Mouse (Mus musculus): ENCODE measurements at regions not wholly inside any gene's neighbourhood (a gene's known extent, or its start where the extent isn't known, plus 50 kb on each side); places are given as distances from the start of the nearest gene placed in this dataset.

DNA sequence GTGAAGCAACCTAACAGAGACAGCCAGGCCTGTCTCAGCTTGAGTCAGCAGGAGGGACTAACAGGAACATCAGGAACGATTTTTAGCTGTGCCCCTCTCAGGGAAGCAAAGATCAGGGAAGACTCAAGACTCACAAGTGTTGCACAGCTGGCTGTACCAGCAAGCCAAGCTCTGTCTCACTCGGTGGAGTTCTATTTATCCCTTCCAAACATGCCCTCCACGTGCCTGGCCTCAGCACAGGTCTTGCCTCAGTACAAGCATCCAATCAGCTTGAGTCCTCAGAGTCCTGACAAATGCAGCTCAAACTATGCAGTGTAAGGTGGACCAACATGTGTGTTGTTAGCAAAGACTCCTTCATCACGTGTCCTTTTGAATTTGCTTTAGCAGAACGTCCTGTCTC lies 178.4 kb downstream of the Foxo1 start:
- H3K9me3 ChIP-seq (ENCODE audit: control insufficient read depth, low read depth, low read length) = no peaks in the 10 kb centered on the region
- H3K4me3 ChIP-seq (ENCODE audit: low read depth, low read length) = no peak overlapping the region
- ATAC-seq (ENCODE audit: insufficient number of reproducible peaks, insufficient read depth, low FRiP score, low read depth) = no peak
- no peaks in the 10 kb centered on the region for H3K27me3 ChIP-seq (ENCODE audit: control insufficient read depth, insufficient read depth, low read length)
- H3K27ac ChIP-seq (ENCODE audit: low read length) = no peak overlapping the region
- no peaks in the 10 kb centered on the region for H3K36me3 ChIP-seq (ENCODE audit: control insufficient read depth, insufficient read depth, low read length)
- H3K4me2 ChIP-seq (replicated peaks; ENCODE audit: low read depth, low read length) = no peak overlapping the region
- WGBS = 55% methylated on average over 5 of the region's 5 CpGs
- H3K9ac ChIP-seq (replicated peaks; ENCODE audit: low read depth, low read length) = no peak overlapping the region
- no peaks in the 10 kb centered on the region for H3K4me1 ChIP-seq (ENCODE audit: control insufficient read depth, insufficient read depth, low read length)

DNA sequence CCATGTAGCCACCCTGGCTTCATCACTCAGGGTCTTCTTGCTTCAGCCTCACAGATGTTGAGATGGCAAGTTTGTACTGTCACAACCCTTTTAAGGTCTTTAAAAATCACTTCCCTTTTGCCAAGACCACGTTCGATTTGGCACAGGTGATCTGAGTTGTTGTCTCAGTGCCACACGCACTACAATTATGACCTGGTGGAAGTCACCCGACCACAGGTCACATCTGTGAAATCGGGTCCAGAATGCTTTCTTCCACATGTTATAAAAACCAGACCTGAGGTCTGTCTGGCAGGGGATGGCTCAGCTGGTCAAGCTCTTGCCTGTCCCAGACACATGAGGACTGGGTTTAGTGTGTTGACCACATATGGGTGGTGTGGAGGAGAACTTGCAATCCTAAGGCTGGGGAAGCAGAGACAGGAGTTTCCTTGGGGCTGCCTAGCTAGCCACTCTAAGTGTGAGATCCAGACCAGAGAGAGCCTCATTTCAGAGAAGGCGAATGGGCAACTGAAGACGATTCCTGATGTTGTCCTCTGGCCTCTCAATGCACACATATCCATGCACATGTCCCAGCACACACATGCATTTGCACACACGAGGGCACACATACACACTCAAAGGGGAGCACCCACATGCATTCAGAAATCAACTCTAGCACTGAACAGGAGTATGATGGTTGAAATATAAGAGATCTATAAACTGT lies 176.4 kb downstream of the Foxo1 start:
- Histone ChIP-seq H3K27ac (ENCODE audit: low read length) (no peak overlapping the region), H3K9ac (replicated peaks; ENCODE audit: low read depth, low read length) (no peak overlapping the region), H3K36me3 (ENCODE audit: control insufficient read depth, insufficient read depth, low read length) (no peaks in the 10 kb centered on the region), H3K4me2 (replicated peaks; ENCODE audit: low read depth, low read length) (no peak overlapping the region), H3K27me3 (ENCODE audit: control insufficient read depth, insufficient read depth, low read length) (no peaks in the 10 kb centered on the region), H3K9me3 (ENCODE audit: control insufficient read depth, low read depth, low read length) (no peaks in the 10 kb centered on the region), H3K4me1 (ENCODE audit: control insufficient read depth, insufficient read depth, low read length) (no peaks in the 10 kb centered on the region), H3K4me3 (ENCODE audit: low read depth, low read length) (no peak overlapping the region)
- WGBS = 85% methylated on average over 8 of the region's 8 CpGs
- no peak for ATAC-seq (ENCODE audit: insufficient number of reproducible peaks, insufficient read depth, low FRiP score, low read depth)

DNA sequence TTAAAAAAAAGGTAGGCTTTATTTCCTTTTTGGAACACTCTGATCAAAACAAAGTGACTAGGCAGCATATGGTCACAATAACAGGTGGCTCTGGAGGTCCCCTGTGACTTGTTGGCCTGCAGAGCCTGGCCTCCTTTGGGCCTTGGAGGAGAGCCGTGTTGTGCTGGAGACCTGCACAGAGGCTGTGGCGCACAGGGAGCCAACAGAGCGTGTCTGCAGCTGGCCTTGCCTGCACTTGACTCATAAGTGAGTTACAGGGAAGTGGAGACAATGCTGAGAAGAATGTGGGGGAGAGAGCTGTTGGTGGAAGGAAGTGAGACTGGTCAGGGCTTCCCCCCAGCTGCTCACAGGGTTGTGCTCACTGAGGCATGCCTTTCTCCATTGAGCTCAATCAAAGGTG lies 175.7 kb downstream of the Foxo1 start:
- H3K27me3 ChIP-seq (ENCODE audit: control insufficient read depth, insufficient read depth, low read length) = no peaks in the 10 kb centered on the region
- 54% methylated on average over 3 of the region's 3 CpGs for WGBS
- ATAC-seq (ENCODE audit: insufficient number of reproducible peaks, insufficient read depth, low FRiP score, low read depth) = peak; percentile 61; the same call in 1 of the 2 replicates
- H3K9me3 ChIP-seq (ENCODE audit: control insufficient read depth, low read depth, low read length) = no peaks in the 10 kb centered on the region
- no peak overlapping the region for H3K4me3 ChIP-seq (ENCODE audit: low read depth, low read length)
- no peak overlapping the region for H3K27ac ChIP-seq (ENCODE audit: low read length)
- no peak overlapping the region for H3K4me2 ChIP-seq (replicated peaks; ENCODE audit: low read depth, low read length)
- H3K36me3 ChIP-seq (ENCODE audit: control insufficient read depth, insufficient read depth, low read length) = no peaks in the 10 kb centered on the region
- no peak overlapping the region for H3K9ac ChIP-seq (replicated peaks; ENCODE audit: low read depth, low read length)
- H3K4me1 ChIP-seq (ENCODE audit: control insufficient read depth, insufficient read depth, low read length) = no peaks in the 10 kb centered on the region

DNA sequence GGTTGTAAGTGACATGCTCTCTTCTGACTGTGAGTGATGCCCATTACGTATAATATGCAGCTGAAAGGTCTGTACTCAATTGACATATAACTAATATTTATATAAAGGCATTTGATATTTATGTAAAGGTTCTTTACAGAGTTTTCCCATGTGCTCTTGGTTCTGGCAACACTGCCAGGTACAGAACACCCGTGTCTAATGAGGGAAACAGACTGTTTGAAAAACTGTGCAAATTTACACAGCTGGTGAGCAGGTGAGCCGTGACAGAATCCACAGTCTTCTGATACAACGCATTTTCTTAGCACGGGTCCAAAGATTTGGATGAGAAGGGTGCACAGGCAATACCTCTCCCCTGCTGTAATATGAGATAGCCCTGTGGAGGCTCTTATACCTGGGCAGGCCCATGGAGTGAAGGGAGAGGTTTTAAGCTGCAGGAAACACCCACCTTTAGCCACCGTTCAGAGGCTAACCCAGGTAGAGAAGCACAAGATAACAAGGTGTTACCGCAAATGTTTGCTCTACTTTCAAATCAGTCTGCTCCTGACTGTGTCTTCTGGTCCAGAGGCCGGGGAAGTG lies 161.0 kb downstream of the Foxo1 start:
- H3K4me2 ChIP-seq (replicated peaks; ENCODE audit: low read depth, low read length) = no peak overlapping the region
- ATAC-seq (ENCODE audit: insufficient number of reproducible peaks, insufficient read depth, low FRiP score, low read depth) = no peak
- WGBS = 54% methylated on average over 8 of the region's 8 CpGs
- H3K27me3 ChIP-seq (ENCODE audit: control insufficient read depth, insufficient read depth, low read length) = no peaks in the 10 kb centered on the region
- no peaks in the 10 kb centered on the region for H3K36me3 ChIP-seq (ENCODE audit: control insufficient read depth, insufficient read depth, low read length)
- no peaks in the 10 kb centered on the region for H3K4me1 ChIP-seq (ENCODE audit: control insufficient read depth, insufficient read depth, low read length)
- H3K9me3 ChIP-seq (ENCODE audit: control insufficient read depth, low read depth, low read length) = no peaks in the 10 kb centered on the region
- H3K4me3 ChIP-seq (ENCODE audit: low read depth, low read length) = no peak overlapping the region
- no peak overlapping the region for H3K27ac ChIP-seq (ENCODE audit: low read length)
- H3K9ac ChIP-seq (replicated peaks; ENCODE audit: low read depth, low read length) = no peak overlapping the region

DNA sequence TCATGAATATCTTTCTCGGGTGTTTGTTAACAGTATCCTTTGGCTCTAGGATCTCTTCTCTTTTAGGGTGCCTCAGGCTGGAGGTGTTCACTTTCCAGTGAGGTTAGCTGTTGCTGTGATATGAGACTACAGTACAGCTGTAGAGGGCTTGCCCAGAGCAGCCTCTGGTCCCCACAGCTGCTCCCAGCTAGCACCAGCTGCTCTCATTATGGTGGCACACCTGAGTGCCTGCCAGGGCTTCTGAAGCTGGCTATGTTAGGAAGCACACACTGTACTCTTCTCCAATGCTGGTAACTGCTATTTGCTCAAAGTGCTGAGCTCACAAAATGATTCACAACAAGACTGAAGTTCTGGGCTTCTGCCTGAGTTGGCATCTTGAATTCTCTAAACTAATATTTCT lies 154.7 kb downstream of the Foxo1 start:
- Histone ChIP-seq H3K4me1 (ENCODE audit: control insufficient read depth, insufficient read depth, low read length) (no peaks in the 10 kb centered on the region), H3K27me3 (ENCODE audit: control insufficient read depth, insufficient read depth, low read length) (no peaks in the 10 kb centered on the region), H3K4me3 (ENCODE audit: low read depth, low read length) (no peak overlapping the region), H3K36me3 (ENCODE audit: control insufficient read depth, insufficient read depth, low read length) (no peaks in the 10 kb centered on the region), H3K4me2 (replicated peaks; ENCODE audit: low read depth, low read length) (no peak overlapping the region), H3K9ac (replicated peaks; ENCODE audit: low read depth, low read length) (no peak overlapping the region), H3K27ac (ENCODE audit: low read length) (no peak overlapping the region), H3K9me3 (ENCODE audit: control insufficient read depth, low read depth, low read length) (peaks cover 6% of the 10 kb centered on the region; the same call in 1 of the 2 replicates)
- WGBS = 97% methylated on average over 1 of the region's 1 CpGs
- no peak for ATAC-seq (ENCODE audit: insufficient number of reproducible peaks, insufficient read depth, low FRiP score, low read depth)

DNA sequence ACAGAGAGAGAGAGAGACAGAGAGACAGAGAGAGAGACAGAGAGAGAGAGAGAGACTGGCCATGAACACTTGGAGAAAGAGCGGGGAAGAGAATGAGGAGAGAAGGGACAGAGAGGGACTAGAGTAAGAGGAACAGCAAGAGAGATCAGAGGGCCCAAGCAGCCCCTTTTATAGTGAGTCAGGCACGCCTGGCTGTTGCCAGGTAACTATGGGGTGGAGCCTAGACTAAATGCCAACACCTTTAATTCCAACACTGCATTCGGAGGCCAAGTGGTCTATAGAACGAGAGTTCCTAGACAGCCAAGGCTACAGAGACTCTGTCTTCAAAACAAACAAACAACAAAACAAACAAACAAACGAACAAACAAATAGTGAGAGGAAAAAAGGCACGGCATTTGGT lies 148.1 kb downstream of the Foxo1 start:
- Histone ChIP-seq H3K27me3 (ENCODE audit: control insufficient read depth, insufficient read depth, low read length) (no peaks in the 10 kb centered on the region), H3K4me1 (ENCODE audit: control insufficient read depth, insufficient read depth, low read length) (peaks cover 28% of the 10 kb centered on the region), H3K27ac (ENCODE audit: low read length) (no peak overlapping the region), H3K4me2 (replicated peaks; ENCODE audit: low read depth, low read length) (no peak overlapping the region), H3K9ac (replicated peaks; ENCODE audit: low read depth, low read length) (no peak overlapping the region), H3K9me3 (ENCODE audit: control insufficient read depth, low read depth, low read length) (no peaks in the 10 kb centered on the region), H3K4me3 (ENCODE audit: low read depth, low read length) (no peak overlapping the region), H3K36me3 (ENCODE audit: control insufficient read depth, insufficient read depth, low read length) (no peaks in the 10 kb centered on the region)
- no peak for ATAC-seq (ENCODE audit: insufficient number of reproducible peaks, insufficient read depth, low FRiP score, low read depth)
- WGBS = 47% methylated on average over 6 of the region's 6 CpGs

DNA sequence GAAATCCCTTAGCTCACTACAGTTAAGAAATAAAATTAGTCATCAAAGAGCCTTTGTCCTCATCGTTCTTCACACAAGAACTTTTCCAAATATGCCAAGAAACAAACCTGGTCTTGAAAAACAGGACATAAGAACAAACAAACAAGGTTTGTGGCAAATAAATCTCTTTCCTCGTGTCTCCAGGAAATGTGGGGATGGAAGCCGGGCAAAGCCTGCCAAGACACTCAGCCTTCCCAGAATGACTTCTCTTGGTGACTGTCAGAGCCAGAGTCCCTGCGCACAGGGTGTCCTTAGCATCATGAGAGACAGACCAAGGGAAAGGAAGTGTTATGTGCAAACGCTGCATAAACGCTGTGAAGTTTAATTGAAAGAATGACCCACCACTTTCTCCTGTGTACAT lies 147.2 kb downstream of the Foxo1 start:
- Histone ChIP-seq H3K36me3 (ENCODE audit: control insufficient read depth, insufficient read depth, low read length) (no peaks in the 10 kb centered on the region), H3K27me3 (ENCODE audit: control insufficient read depth, insufficient read depth, low read length) (no peaks in the 10 kb centered on the region), H3K4me2 (replicated peaks; ENCODE audit: low read depth, low read length) (no peak overlapping the region), H3K9ac (replicated peaks; ENCODE audit: low read depth, low read length) (no peak overlapping the region), H3K27ac (ENCODE audit: low read length) (no peak overlapping the region), H3K4me3 (ENCODE audit: low read depth, low read length) (no peak overlapping the region), H3K4me1 (ENCODE audit: control insufficient read depth, insufficient read depth, low read length) (peaks cover 28% of the 10 kb centered on the region), H3K9me3 (ENCODE audit: control insufficient read depth, low read depth, low read length) (no peaks in the 10 kb centered on the region)
- ATAC-seq (ENCODE audit: insufficient number of reproducible peaks, insufficient read depth, low FRiP score, low read depth) = no peak
- 27% methylated on average over 6 of the region's 6 CpGs for WGBS

DNA sequence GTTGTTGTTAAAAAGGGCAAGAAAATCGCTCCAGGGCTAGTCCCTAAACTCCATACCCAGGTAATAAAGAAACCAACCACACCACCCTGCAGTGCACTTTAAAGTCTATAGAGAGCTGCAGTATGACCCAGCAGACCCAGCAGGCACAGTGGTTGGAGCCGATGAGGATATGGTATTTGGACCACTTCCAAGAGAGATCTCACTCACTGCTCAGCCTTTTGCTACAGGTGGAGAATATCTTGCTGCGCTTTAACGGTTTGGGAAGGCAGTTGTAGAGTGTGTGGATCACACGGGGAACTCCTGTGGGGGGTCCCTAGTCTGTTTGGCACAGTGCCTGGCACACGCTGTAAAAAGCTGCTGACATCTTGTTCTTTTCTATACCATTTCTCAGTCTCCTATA lies 145.9 kb downstream of the Foxo1 start:
- Histone ChIP-seq H3K27ac (ENCODE audit: low read length) (no peak overlapping the region; the same call in 1 of the 2 replicates), H3K4me1 (ENCODE audit: control insufficient read depth, insufficient read depth, low read length) (peaks cover 28% of the 10 kb centered on the region), H3K4me3 (ENCODE audit: low read depth, low read length) (no peak overlapping the region), H3K27me3 (ENCODE audit: control insufficient read depth, insufficient read depth, low read length) (no peaks in the 10 kb centered on the region), H3K4me2 (replicated peaks; ENCODE audit: low read depth, low read length) (no peak overlapping the region), H3K9ac (replicated peaks; ENCODE audit: low read depth, low read length) (no peak overlapping the region), H3K9me3 (ENCODE audit: control insufficient read depth, low read depth, low read length) (no peaks in the 10 kb centered on the region), H3K36me3 (ENCODE audit: control insufficient read depth, insufficient read depth, low read length) (no peaks in the 10 kb centered on the region)
- WGBS = 25% methylated on average over 6 of the region's 6 CpGs
- no peak for ATAC-seq (ENCODE audit: insufficient number of reproducible peaks, insufficient read depth, low FRiP score, low read depth)

All from stomach, embryonic 14.5 days (tissue).